Mouse (Mus musculus) heart, postnatal 0 days (tissue): Measurements from ENCODE around the gene Gon4l. TPM values are rescaled to one million over a fixed set of nuclear protein-coding genes. Genes with fewer than 3 reads are reported as not detected.
A peak's percentile ranks its signal among the peaks of the same experiment; 100 is the strongest.
"Not testable (repeated sequence)": the region's sequence is repeated elsewhere in the genome, so short reads cannot be mapped to it uniquely, and the experiment has no call there.

Experiments
- ATAC-seq: fragments of 200-750 bp; cut with Nextera tagmentation; 2 replicates; pipeline ENCODE4 v1.8.0; 2017; ENCODE audit warnings: low read depth, moderate number of reproducible peaks, moderate library complexity; ENCODE audit not compliant: insufficient read depth
- DNase-seq: peaks from one replicate; pipeline ENCODE4 v3.0.0-alpha.2; 2016; ENCODE audit warnings: low spot score
- H3K27ac ChIP-seq: fragments of 300-500 bp; sonication (generic); 2 replicates; pipeline ENCODE4 v1.5.1; 2014; ENCODE audit warnings: low read depth, mild to moderate bottlenecking
- H3K27me3 ChIP-seq: fragments of 300-500 bp; sonication (generic); 2 replicates; pipeline ENCODE4 v1.6.1; 2014; ENCODE audit warnings: low read length, mixed read lengths; ENCODE audit not compliant: control insufficient read depth, insufficient read depth
- H3K36me3 ChIP-seq: fragments of 300-500 bp; sonication (generic); replicated peaks from 2 replicates; pipeline ENCODE4 v1.6.1; 2014; ENCODE audit warnings: low read length, mixed read lengths; ENCODE audit not compliant: control insufficient read depth, insufficient read depth
- H3K4me1 ChIP-seq: fragments of 300-500 bp; sonication (generic); 2 replicates; pipeline ENCODE4 v1.6.1; 2014; ENCODE audit warnings: antibody characterized with exemption; ENCODE audit not compliant: control insufficient read depth, insufficient read depth
- H3K4me2 ChIP-seq: fragments of 300-500 bp; sonication (generic); 2 replicates; pipeline ENCODE4 v1.6.1; 2014; ENCODE audit warnings: low read depth, mild to moderate bottlenecking, low read length, moderate library complexity
- H3K4me3 ChIP-seq: fragments of 300-500 bp; sonication (generic); 2 replicates; pipeline ENCODE4 v1.5.1; 2014; ENCODE audit warnings: low read depth, low read length
- H3K9ac ChIP-seq: fragments of 300-500 bp; sonication (generic); replicated peaks from 2 replicates; pipeline ENCODE4 v1.6.1; 2014; ENCODE audit warnings: low read depth, low read length, mixed read lengths
- H3K9me3 ChIP-seq: fragments of 300-500 bp; sonication (generic); replicated peaks from 2 replicates; pipeline ENCODE4 v1.6.1; 2016; ENCODE audit warnings: low read length; ENCODE audit not compliant: control insufficient read depth
- CTCF ChIP-seq: IDR thresholded peaks from 2 replicates; pipeline ENCODE4 v1.5.1; 2016; ENCODE audit warnings: antibody characterized with exemption, control low read depth, low read depth
- EP300 ChIP-seq: IDR thresholded peaks from 2 replicates; pipeline ENCODE4 v1.6.1; 2016; ENCODE audit warnings: antibody characterized with exemption, low read depth
- whole genome bisulfite sequencing: fragments of 180-500 bp; shearing (Covaris S2); extraction: QIAGEN DNeasy Blood & Tissue Kit; methylation state at CpG from one replicate; pipeline ENCODE4 v1.1.7; 2014; 5-methylcytosine and 5-hydroxymethylcytosine counted together
- polyA plus RNA-seq: library from polyadenylated mRNA; unstranded; fragments of >200 nt; fragmentation: Nextera tagmentation; extraction: Ambion mirVana; gene quantifications from 2 replicates; pipeline ENCODE4 v1.2.1, GENCODE M21; 2015
- total RNA-seq: library from RNA; depleted of rRNA; stranded (reverse); fragments of >200 nt; gene quantifications from 2 replicates; pipeline ENCODE4 v1.2.3, GENCODE M21; 2014; ENCODE audit warnings: low replicate concordance

Gene Gon4l
- total and polyA plus RNA-seq, 2 experiments from 2014 or later, result 3.8 to 16.3 TPM

DNA sequence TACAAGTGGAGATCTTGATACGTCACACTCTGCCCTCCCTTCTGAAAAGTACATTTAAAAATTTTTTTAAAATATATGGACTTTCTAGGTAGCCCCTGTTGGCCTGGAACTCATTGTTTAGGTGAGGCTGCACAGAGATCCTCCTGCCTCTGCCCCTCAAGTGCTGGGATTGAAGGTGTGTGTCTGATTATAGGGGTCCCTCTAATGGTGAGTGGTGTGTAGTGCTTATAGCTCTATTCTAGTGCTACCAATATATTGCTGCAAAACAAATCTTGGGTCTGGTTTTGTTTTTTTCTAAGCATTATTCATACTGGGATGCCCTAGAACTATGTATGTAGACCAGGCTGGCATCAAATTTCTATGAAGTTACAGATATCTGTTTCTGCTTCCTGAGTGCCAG is 9.3 kb upstream of the Gon4l start:
- Histone ChIP-seq H3K9me3 (no peaks in the 10 kb centered on the region), H3K4me3 (no peak overlapping the region), H3K36me3 (peaks cover 20% of the 10 kb centered on the region), H3K4me1 (no peaks in the 10 kb centered on the region), H3K4me2 (no peak overlapping the region), H3K27ac (no peak overlapping the region), H3K27me3 (no peaks in the 10 kb centered on the region), H3K9ac (no peak overlapping the region)
- TF ChIP-seq EP300, result no peak
- TF ChIP-seq CTCF, result no peak
- WGBS, result 100% methylated on average over 1 of the region's 1 CpGs
- ATAC-seq, result no peak
- no peak for DNase-seq

DNA sequence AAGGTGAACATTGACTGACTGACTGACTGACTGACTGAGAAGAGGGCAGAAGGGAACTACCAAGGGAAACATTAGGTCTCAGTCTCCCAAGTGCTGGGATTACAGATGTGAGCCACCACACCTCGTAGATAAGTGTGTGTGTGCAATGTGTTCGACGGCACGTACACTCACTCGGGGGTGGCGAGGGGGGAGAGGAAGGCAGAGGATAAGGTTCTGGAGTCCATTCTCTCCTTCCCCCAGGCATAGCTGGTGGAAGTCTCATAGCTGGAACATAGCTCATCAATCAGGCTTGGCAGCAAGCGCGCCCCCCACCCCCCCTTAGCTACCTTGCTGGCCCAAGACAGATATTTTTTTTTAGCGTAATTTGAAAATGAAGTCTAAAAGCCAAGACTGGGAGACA is 7.8 kb upstream of the Gon4l start:
- H3K9me3 ChIP-seq, result no peaks in the 10 kb centered on the region
- H3K27ac ChIP-seq, result no peak overlapping the region
- no peaks in the 10 kb centered on the region for H3K27me3 ChIP-seq
- H3K4me3 ChIP-seq, result no peak overlapping the region
- no peak for ATAC-seq
- H3K9ac ChIP-seq, result no peak overlapping the region
- peaks cover 16% of the 10 kb centered on the region for H3K36me3 ChIP-seq
- TF ChIP-seq EP300 (no peak), CTCF (no peak)
- WGBS, result 85% methylated on average over 9 of the region's 9 CpGs
- no peaks in the 10 kb centered on the region for H3K4me1 ChIP-seq
- H3K4me2 ChIP-seq, result no peak overlapping the region
- DNase-seq, result no peak

DNA sequence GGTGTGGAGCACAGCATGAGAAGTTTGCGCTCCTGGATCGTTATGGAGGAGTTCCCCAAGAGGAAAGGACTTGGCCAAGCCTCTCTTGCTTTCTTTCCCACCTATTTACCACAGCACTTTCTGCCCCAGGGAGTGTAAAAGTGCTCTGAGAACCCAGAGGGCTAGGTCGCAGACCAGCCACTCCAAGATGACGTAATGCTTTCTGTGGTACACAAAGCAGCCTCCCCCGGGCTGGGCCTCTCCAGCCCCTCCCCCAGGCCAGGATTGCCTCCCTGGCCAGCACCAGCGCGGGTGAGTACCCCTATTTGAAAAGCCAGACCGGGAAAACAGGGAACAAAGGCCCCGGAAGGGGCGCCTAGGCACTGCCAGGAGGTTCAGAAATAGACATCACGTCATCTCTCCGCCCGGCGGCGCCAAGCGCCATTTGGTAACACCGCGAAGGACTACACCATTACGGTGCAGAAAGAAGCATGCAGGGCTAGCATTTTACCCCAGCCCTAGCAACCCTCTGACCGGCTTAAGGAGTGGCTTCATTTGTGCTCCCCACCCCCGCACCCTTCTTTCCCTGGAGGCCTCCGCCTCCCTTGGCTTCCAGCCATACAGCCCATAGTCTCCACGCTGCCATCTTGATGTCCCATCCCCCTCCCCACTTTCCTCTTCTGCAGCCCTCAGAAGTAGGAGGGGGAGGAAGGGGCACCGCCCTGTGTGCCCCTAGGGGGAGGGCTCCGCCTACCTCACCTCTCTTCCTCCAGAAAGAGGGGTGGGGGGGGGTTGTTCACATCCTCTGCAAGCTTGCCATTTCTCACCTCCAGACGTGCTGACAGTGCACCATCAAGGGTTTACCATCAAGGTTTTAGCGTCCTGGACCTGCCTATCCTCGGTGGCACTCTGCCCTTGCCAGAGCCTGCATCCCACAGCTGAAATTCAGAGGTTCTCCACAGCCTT is 3.6 kb upstream of the Gon4l start:
- peak overlapping the region; percentile 81 for H3K27ac ChIP-seq
- H3K9me3 ChIP-seq, H3K27me3 ChIP-seq, H3K4me1 ChIP-seq, H3K36me3 ChIP-seq, H3K9ac ChIP-seq: not testable (repeated sequence)
- H3K4me3 ChIP-seq, result peak overlapping the region; percentile 26
- H3K4me2 ChIP-seq, result peak overlapping the region; percentile 47
- ATAC-seq (peak; percentile 71), DNase-seq (peak; percentile 43)
- WGBS, result 8% methylated on average over 14 of the region's 28 CpGs

DNA sequence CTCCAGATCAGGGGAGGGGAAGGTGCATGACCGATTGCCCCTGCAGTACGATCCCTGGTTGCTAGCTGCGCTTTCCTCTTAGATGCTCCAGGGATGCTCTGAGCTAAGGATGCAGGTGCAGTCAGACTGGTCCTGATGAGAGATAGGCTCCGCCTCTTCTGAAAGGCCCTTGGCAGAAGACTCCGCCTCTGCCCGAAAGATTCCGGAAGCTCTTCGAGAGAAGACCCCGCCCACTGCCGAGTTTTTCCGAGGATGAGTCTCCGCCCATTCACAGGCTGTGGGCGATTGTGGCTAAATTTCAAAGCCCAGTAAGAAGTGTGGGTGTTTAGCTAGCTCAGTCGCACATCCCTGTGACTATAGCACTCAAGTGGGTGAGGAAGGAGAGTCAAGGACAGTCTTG is 2.6 kb upstream of the Gon4l start:
- H3K27ac ChIP-seq, H3K4me1 ChIP-seq, H3K4me2 ChIP-seq, H3K4me3 ChIP-seq, H3K27me3 ChIP-seq, H3K36me3 ChIP-seq, H3K9ac ChIP-seq, H3K9me3 ChIP-seq: not testable (repeated sequence)
- WGBS, result 7% methylated on average over 14 of the region's 14 CpGs
- DNase-seq (peak; percentile 42), ATAC-seq (peak; percentile 47)

DNA sequence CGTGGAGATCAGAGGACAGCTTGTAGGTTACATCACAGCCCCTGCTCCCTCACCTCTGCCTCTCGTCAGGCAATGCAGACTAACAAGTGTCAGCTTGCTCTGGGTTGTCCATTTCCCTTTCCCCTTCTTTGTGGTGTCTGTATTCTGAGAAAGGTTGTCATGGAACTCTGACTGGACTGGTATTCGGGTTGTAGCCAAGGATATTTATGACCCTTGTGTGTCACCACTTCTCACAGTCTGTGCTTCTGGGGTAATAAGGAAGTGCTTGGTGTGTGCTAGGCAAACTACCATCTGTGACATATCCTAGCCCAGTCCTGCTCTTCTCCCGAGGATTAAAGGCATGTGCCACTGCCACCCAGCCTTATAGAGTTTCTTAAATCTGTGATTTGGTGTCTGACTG is 14.1 kb downstream of the Gon4l start:
- Histone ChIP-seq H3K4me2 (no peak overlapping the region), H3K9ac (no peak overlapping the region), H3K9me3 (no peaks in the 10 kb centered on the region), H3K4me3 (no peak overlapping the region), H3K4me1 (no peaks in the 10 kb centered on the region), H3K27me3 (no peaks in the 10 kb centered on the region), H3K36me3 (peaks cover 28% of the 10 kb centered on the region), H3K27ac (no peak overlapping the region)
- TF ChIP-seq EP300 (no peak), CTCF (no peak)
- DNase-seq, result no peak
- WGBS, result 89% methylated on average over 4 of the region's 4 CpGs
- no peak for ATAC-seq

DNA sequence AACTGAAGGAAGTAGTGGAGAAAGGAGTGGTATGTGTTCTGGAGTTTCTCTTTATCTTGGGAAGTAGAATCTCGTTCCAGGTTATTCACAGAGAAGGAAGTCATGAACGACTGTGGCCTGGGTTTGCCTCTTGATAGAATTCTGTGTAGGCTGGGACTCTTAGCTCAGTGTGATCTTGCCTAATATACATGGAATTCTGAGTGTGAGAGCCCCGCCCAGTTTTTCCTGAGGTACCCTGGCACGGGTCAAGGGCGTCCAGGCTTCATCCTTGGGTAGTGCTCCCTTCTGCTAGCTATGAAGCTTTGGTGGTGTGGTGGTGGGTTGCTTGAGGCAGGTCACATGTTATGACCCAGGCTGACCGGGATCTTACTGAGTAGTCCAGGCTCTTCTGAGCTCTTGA is 20.8 kb downstream of the Gon4l start:
- no peaks in the 10 kb centered on the region for H3K27me3 ChIP-seq
- no peak overlapping the region for H3K27ac ChIP-seq
- WGBS, result 42% methylated on average over 6 of the region's 6 CpGs
- no peak overlapping the region for H3K4me2 ChIP-seq
- H3K36me3 ChIP-seq, result peaks cover 61% of the 10 kb centered on the region
- TF ChIP-seq EP300, result no peak
- TF ChIP-seq CTCF, result no peak
- no peak overlapping the region for H3K4me3 ChIP-seq
- no peaks in the 10 kb centered on the region for H3K4me1 ChIP-seq
- no peaks in the 10 kb centered on the region for H3K9me3 ChIP-seq
- no peak overlapping the region for H3K9ac ChIP-seq
- ATAC-seq, result no peak
- DNase-seq, result no peak
